ENCODE assay signal across 7 mouse cellular contexts in genomic region chr2:132587240-132587779, GRCm38 (mm10). TPM values are rescaled to one million over a fixed set of nuclear protein-coding genes. Genes with fewer than 3 reads are reported as not detected.
DNase-seq lines count a peak whose midpoint lies in the region; ATAC-seq and TF ChIP-seq lines count a peak whose summit lies in the region.

Gpcpd1 (minus strand) TSS chr2:132587729.

- ATAC-seq in hindbrain, embryonic 14.5 days (ENCODE audit: low FRiP score): no peak
- no peak for ATAC-seq in liver, embryonic 16.5 days (ENCODE audit: low read depth)

- TF ChIP-seq POLR2A in ES-Bruce4 (IDR thresholded peaks at IDR 0.05; ENCODE audit: insufficient read depth, low read length): no peak

- no peaks in the 10 kb centered on the region for H3K27me3 ChIP-seq in ES-Bruce4 (ENCODE audit: control insufficient read depth, insufficient read depth, low read length, poor library complexity, severe bottlenecking)
- H3K27me3 ChIP-seq in hindbrain, embryonic 14.5 days (ENCODE audit: control insufficient read depth, insufficient read depth, low read length): no peaks in the 10 kb centered on the region
- no peaks in the 10 kb centered on the region for H3K27me3 ChIP-seq in liver, embryonic 16.5 days (ENCODE audit: control insufficient read depth, insufficient read depth, low read depth, low read length)

- H3K4me2 ChIP-seq in hindbrain, embryonic 14.5 days (replicated peaks): no peak within 1 kb of the TSS
- H3K4me2 ChIP-seq in liver, embryonic 16.5 days (ENCODE audit: low read depth, low read length): no peak within 1 kb of the TSS

- no peak for DNase-seq in adrenal gland, adult 2 months
- no peak for DNase-seq in gastrocnemius, adult 18-20 months (ENCODE audit: low spot score)
- DNase-seq in hindbrain, embryonic 14.5 days (ENCODE audit: low spot score): no peak
- no peak for DNase-seq in ovary, adult 18-20 months (ENCODE audit: low spot score)
- no peak for DNase-seq in right cerebral cortex, postnatal 10 days (ENCODE audit: low spot score in 2 of 2)

- H3K4me3 ChIP-seq in ES-Bruce4 (ENCODE audit: low read depth, low read length): no peak within 1 kb of the TSS
- H3K4me3 ChIP-seq in hindbrain, embryonic 14.5 days (replicated peaks; ENCODE audit: low read length): no peak within 1 kb of the TSS
- H3K4me3 ChIP-seq in liver, embryonic 16.5 days (ENCODE audit: low read depth, low read length): no peak within 1 kb of the TSS

- no peak within 1 kb of the TSS for H3K27ac ChIP-seq in ES-Bruce4 (ENCODE audit: insufficient read depth, low read length)
- no peak within 1 kb of the TSS for H3K27ac ChIP-seq in hindbrain, embryonic 14.5 days
- no peak within 1 kb of the TSS for H3K27ac ChIP-seq in liver, embryonic 16.5 days (ENCODE audit: low read length)

- TF ChIP-seq EP300 in ES-Bruce4 (IDR thresholded peaks at IDR 0.05; ENCODE audit: insufficient read depth, low read depth, low read length): no peak

- H3K9me3 ChIP-seq in ES-Bruce4 (replicated peaks; ENCODE audit: control insufficient read depth, insufficient read depth, low read length, poor library complexity, severe bottlenecking): no peaks in the 10 kb centered on the region
- no peaks in the 10 kb centered on the region for H3K9me3 ChIP-seq in hindbrain, embryonic 14.5 days (ENCODE audit: control insufficient read depth, low read length)
- H3K9me3 ChIP-seq in liver, embryonic 16.5 days (replicated peaks; ENCODE audit: control insufficient read depth, low read length): no peaks in the 10 kb centered on the region

- WGBS in hindbrain, embryonic 14.5 days: 92% methylated on average over 7 of the region's 7 CpGs
- WGBS in liver, embryonic 16.5 days (ENCODE audit: insufficient replicate concordance): 73% methylated on average over 7 of the region's 7 CpGs

- no peak for TF ChIP-seq CTCF in ES-Bruce4 (IDR thresholded peaks at IDR 0.05; ENCODE audit: low read depth, low read length)

- H3K36me3 ChIP-seq in ES-Bruce4 (ENCODE audit: control insufficient read depth, insufficient read depth, low read length, poor library complexity, severe bottlenecking): no peaks in the 10 kb centered on the region
- H3K36me3 ChIP-seq in hindbrain, embryonic 14.5 days (replicated peaks; ENCODE audit: control insufficient read depth, insufficient read depth): no peaks in the 10 kb centered on the region
- H3K36me3 ChIP-seq in liver, embryonic 16.5 days (ENCODE audit: control insufficient read depth, insufficient read depth): no peaks in the 10 kb centered on the region

- H3K4me1 ChIP-seq in ES-Bruce4 (ENCODE audit: control insufficient read depth, insufficient read depth, low read length): peaks cover 2% of the 10 kb centered on the region
- peaks cover 4% of the 10 kb centered on the region; the same call in 1 of the 2 replicates for H3K4me1 ChIP-seq in hindbrain, embryonic 14.5 days (replicated peaks; ENCODE audit: control insufficient read depth, insufficient read depth, low read length)
- no peaks in the 10 kb centered on the region for H3K4me1 ChIP-seq in liver, embryonic 16.5 days (ENCODE audit: control insufficient read depth, low read depth, low read length)

- H3K9ac ChIP-seq in ES-Bruce4 (ENCODE audit: low read depth, poor library complexity, severe bottlenecking): no peak within 1 kb of the TSS
- H3K9ac ChIP-seq in hindbrain, embryonic 14.5 days: no peak within 1 kb of the TSS
- no peak within 1 kb of the TSS for H3K9ac ChIP-seq in liver, embryonic 16.5 days (ENCODE audit: low read depth, low read length)

RNA-seq across cellular contexts. Expression of gene Gpcpd1, which starts in this region (rescaled TPM):
- polyA plus RNA-seq in ES-Bruce4 (2011; ENCODE audit: insufficient read depth, insufficient read length, low read depth, missing spikeins): 9.5 and 11.0 TPM in 2 replicates
- 10 to 100 TPM; 18.6 to 41.7 TPM for total RNA-seq in adrenal gland, adult 2 months (2021)
- 1.3 and 2.1 TPM in 2 replicates for polyA plus RNA-seq in adrenal gland, adult 2 months (2012; rRNA removed)
- total RNA-seq in gastrocnemius, adult 18-20 months (2021): 100 to 1,000 TPM; 220 to 252 TPM
- 76.5 and 102 TPM in 2 replicates for polyA plus RNA-seq in hindbrain, embryonic 14.5 days (2014; fragmentation: Nextera tagmentation; extraction: Ambion mirVana)
- polyA plus RNA-seq in liver, embryonic 16.5 days (2015; fragmentation: Nextera tagmentation; extraction: Ambion mirVana): 69.8 and 70.6 TPM in 2 replicates

Comparison
In these comparisons a context has a peak if more than half of its experiments do, and no peak if none do; other contexts are left out.
1. RNA of gene Gpcpd1 (total RNA-seq): 220 to 252 TPM in gastrocnemius, adult 18-20 months; 18.6 to 41.7 TPM in adrenal gland, adult 2 months; every median in the first group is over 4 times any median in the second.